In genomic region chr13:46674601-46675000, GRCm38 (mm10) we compare ENCODE assay signal across 13 mouse cellular contexts. TPM values are rescaled to one million over a fixed set of nuclear protein-coding genes. Genes with fewer than 3 reads are reported as not detected.
A peak's percentile ranks its signal among the peaks of the same experiment; 100 is the strongest.
DNase-seq lines count a peak whose midpoint lies in the region; TF ChIP-seq lines count a peak whose summit lies in the region.
"Had no signal": no experiment of that assay in that cellular context is flagged by ENCODE, and none has a peak within 500 bp of the region (broad histone marks: within the 10 kb centered on the region; RNA-seq: fewer than 3 reads in every experiment).

No protein-coding gene starts in this region.

- DNase-seq in kidney, adult 2 months, result peak; percentile 43
- no peak for DNase-seq in kidney, adult 18-20 months
- DNase-seq in NIH3T3 (ENCODE audit: low read depth), result peak; percentile 36
- DNase-seq in adrenal gland, postnatal 14 days, result peak; percentile 58
- peak; percentile 18 for DNase-seq in fibroblast of lung, adult 2 months (ENCODE audit: low read depth)
- no peak for DNase-seq in thymus, postnatal 4 days
- no peak for DNase-seq in natural killer cell, adult 2 months (ENCODE audit: low spot score in 2 of 2)
- DNase-seq: embryo, embryonic 11 days; kidney, adult 8-10 months; right cerebral cortex, postnatal 14 days had no signal

- 69% methylated on average over 2 of the region's 2 CpGs for WGBS in kidney, adult 2 months

- H3K4me1 ChIP-seq in kidney, adult 2 months (ENCODE audit: control insufficient read depth, insufficient read depth, low read length), result peaks cover 13% of the 10 kb centered on the region; the same call in 1 of the 2 replicates

- H3K27ac ChIP-seq in kidney, adult 2 months (ENCODE audit: insufficient read depth, low read depth, low read length), result no peak overlapping the region
- H3K27ac ChIP-seq: hindbrain, embryonic 15.5 days; limb, embryonic 15.5 days; lung, embryonic 15.5 days had no signal

- peaks cover 4% of the 10 kb centered on the region for H3K36me3 ChIP-seq in kidney, adult 2 months (ENCODE audit: control insufficient read depth, insufficient read depth, low read length)

- TF ChIP-seq CTCF in kidney, adult 2 months (conservative IDR thresholded peaks at IDR 0.05; ENCODE audit: insufficient read depth, insufficient read length, low read depth, low read length), result no peak

- H3K27me3 ChIP-seq in kidney, adult 2 months (replicated peaks; ENCODE audit: control insufficient read depth, insufficient read depth, low read length), result no peaks in the 10 kb centered on the region
- H3K27me3 ChIP-seq: hindbrain, embryonic 15.5 days; limb, embryonic 15.5 days; lung, embryonic 15.5 days had no signal

- TF ChIP-seq POLR2A in kidney, adult 2 months (IDR thresholded peaks at IDR 0.05; ENCODE audit: low read depth, low read length), result no peak

- no peak overlapping the region for H3K4me3 ChIP-seq in kidney, adult 2 months (ENCODE audit: insufficient read depth, low read depth, low read length)
- H3K4me3 ChIP-seq: hindbrain, embryonic 15.5 days; limb, embryonic 15.5 days; lung, embryonic 15.5 days had no signal

RNA-seq across cellular contexts. Expression of gene Fam8a1, which starts 5.3 kb away (rescaled TPM):
- 20.4 and 21.5 TPM in 2 replicates for polyA plus RNA-seq in kidney, adult 2 months (2012; rRNA removed)
- total RNA-seq in adrenal gland, postnatal 14 days (2021), result 45.5 and 47.1 TPM in 2 replicates

RNA-seq across cellular contexts. Expression of gene Nup153, which starts 53.1 kb away (rescaled TPM):
- polyA plus RNA-seq in kidney, adult 2 months (2012; rRNA removed), result 38.2 and 42.0 TPM in 2 replicates
- total RNA-seq in adrenal gland, postnatal 14 days (2021), result 62.9 and 63.4 TPM in 2 replicates

Comparison
In these comparisons a context has a peak if more than half of its experiments do, and no peak if none do; other contexts are left out.
1. DNase-seq: peak in kidney, adult 2 months (single experiment), NIH3T3 (single experiment), adrenal gland, postnatal 14 days (single experiment) and fibroblast of lung, adult 2 months (single experiment); none in kidney, adult 18-20 months (single experiment), thymus, postnatal 4 days (single experiment) and natural killer cell, adult 2 months (0 of 2).